Mouse (Mus musculus) limb, embryonic 13.5 days (tissue): ENCODE measurements around the gene Nsdhl. TPM values are rescaled to one million over a fixed set of nuclear protein-coding genes. Genes with fewer than 3 reads are reported as not detected.

Experiments used
- ATAC-seq: fragments of 200-750 bp; cut with Nextera tagmentation; 2 replicates; pipeline ENCODE4 v1.8.0; 2017; ENCODE audit warnings: low read depth, moderate number of reproducible peaks, moderate TSS enrichment; ENCODE audit not compliant: low FRiP score
- H3K27ac ChIP-seq: fragments of 300-500 bp; sonication (generic); 2 replicates; pipeline ENCODE4 v1.5.1; 2015; ENCODE audit warnings: inconsistent platforms, mild to moderate bottlenecking, moderate library complexity
- H3K27me3 ChIP-seq: fragments of 300-500 bp; sonication (generic); 2 replicates; pipeline ENCODE4 v1.6.1; 2015; ENCODE audit warnings: mild to moderate bottlenecking, inconsistent platforms
- H3K36me3 ChIP-seq: fragments of 300-500 bp; sonication (generic); 2 replicates; pipeline ENCODE4 v1.6.1; 2015; ENCODE audit warnings: inconsistent platforms, mild to moderate bottlenecking, moderate library complexity
- H3K4me1 ChIP-seq: fragments of 300-500 bp; sonication (generic); 2 replicates; pipeline ENCODE4 v1.6.1; 2015; ENCODE audit warnings: inconsistent platforms
- H3K4me2 ChIP-seq: fragments of 300-500 bp; sonication (generic); replicated peaks from 2 replicates; pipeline ENCODE4 v1.6.1; 2015; ENCODE audit warnings: inconsistent platforms, mild to moderate bottlenecking, moderate library complexity
- H3K4me3 ChIP-seq: fragments of 300-500 bp; sonication (generic); 2 replicates; pipeline ENCODE4 v1.5.1; 2015; ENCODE audit warnings: moderate library complexity, mild to moderate bottlenecking, inconsistent platforms
- H3K9ac ChIP-seq: fragments of 300-500 bp; sonication (generic); 2 replicates; pipeline ENCODE4 v1.6.1; 2015; ENCODE audit warnings: mild to moderate bottlenecking, inconsistent platforms
- H3K9me3 ChIP-seq: fragments of 300-500 bp; sonication (generic); 2 replicates; pipeline ENCODE4 v1.6.1; 2016; ENCODE audit warnings: inconsistent platforms
- WGBS: fragments of 180-500 bp; shearing (Covaris S2); methylation state at CpG from one replicate; pipeline ENCODE4 v1.1.7; 2015; 5-methylcytosine and 5-hydroxymethylcytosine counted together
- polyA plus RNA-seq: library from polyadenylated mRNA; unstranded; fragments of >200 nt; fragmentation: Nextera tagmentation; extraction: Ambion mirVana; gene quantifications from 2 replicates; pipeline ENCODE4 v1.2.1, GENCODE M21; 2015

Gene Nsdhl
- polyA plus RNA-seq, result 22.4 and 22.7 TPM in 2 replicates

- Histone ChIP-seq H3K4me2 (peak within 1 kb of the TSS; percentile 66), H3K9ac (peak within 1 kb of the TSS; percentile 62), H3K27ac (peak within 1 kb of the TSS; percentile 33; the same call in 1 of the 2 replicates), H3K27me3 (peaks cover 6% of the 10 kb centered on the region; the same call in 1 of the 2 replicates), H3K4me3 (peak within 1 kb of the TSS; percentile 57), H3K9me3 (no peaks in the 10 kb centered on the region), H3K4me1 (peaks cover 6% of the 10 kb centered on the region), H3K36me3 (no peaks in the 10 kb centered on the region)
- ATAC-seq, result peak; percentile 99
- 18% methylated on average over 41 of the region's 41 CpGs for whole genome bisulfite sequencing
Measured at GRCm38 (mm10) chrX:72917884-72918681, at the start of gene Nsdhl, which contains the start of gene Cetn2. Nsdhl (plus strand) TSS chrX:72918557. Cetn2 (minus strand) TSS chrX:72918411.

- 72% methylated on average over 5 of the region's 5 CpGs for WGBS
- Histone ChIP-seq H3K4me3 (no peak overlapping the region), H3K9ac (no peak overlapping the region), H3K27ac (no peak overlapping the region), H3K4me2 (no peak overlapping the region), H3K27me3 (no peaks in the 10 kb centered on the region), H3K36me3 (no peaks in the 10 kb centered on the region), H3K4me1 (no peaks in the 10 kb centered on the region), H3K9me3 (no peaks in the 10 kb centered on the region)
- ATAC-seq, result no peak
Measured at GRCm38 (mm10) chrX:72895388-72896054, 22.8 kb upstream of the Nsdhl start.

- no peak overlapping the region for H3K9ac ChIP-seq
- no peaks in the 10 kb centered on the region for H3K9me3 ChIP-seq
- no peak overlapping the region for H3K4me3 ChIP-seq
- WGBS, result 52% methylated on average over 1 of the region's 1 CpGs
- no peaks in the 10 kb centered on the region for H3K36me3 ChIP-seq
- no peaks in the 10 kb centered on the region for H3K4me1 ChIP-seq
- ATAC-seq, result no peak
- no peaks in the 10 kb centered on the region for H3K27me3 ChIP-seq
- H3K27ac ChIP-seq, result no peak overlapping the region
- H3K4me2 ChIP-seq, result no peak overlapping the region
Measured at GRCm38 (mm10) chrX:72896055-72896437, 22.3 kb upstream of the Nsdhl start.

GRCm38 (mm10) chrX:72902530-72902929, 15.8 kb upstream of the Nsdhl start:
- WGBS, result 44% methylated on average over 1 of the region's 1 CpGs
- H3K4me2 ChIP-seq, result no peak overlapping the region
- H3K36me3 ChIP-seq, result no peaks in the 10 kb centered on the region
- no peak overlapping the region for H3K27ac ChIP-seq
- H3K9ac ChIP-seq, result no peak overlapping the region
- no peaks in the 10 kb centered on the region for H3K9me3 ChIP-seq
- no peaks in the 10 kb centered on the region for H3K4me1 ChIP-seq
- no peaks in the 10 kb centered on the region for H3K27me3 ChIP-seq
- H3K4me3 ChIP-seq, result no peak overlapping the region
- ATAC-seq, result no peak

- Histone ChIP-seq H3K36me3 (no peaks in the 10 kb centered on the region), H3K4me1 (no peaks in the 10 kb centered on the region), H3K4me2 (no peak overlapping the region), H3K9me3 (no peaks in the 10 kb centered on the region), H3K4me3 (no peak overlapping the region), H3K9ac (no peak overlapping the region), H3K27ac (no peak overlapping the region), H3K27me3 (no peaks in the 10 kb centered on the region)
- 72% methylated on average over 6 of the region's 6 CpGs for WGBS
- no peak; the same call in 1 of the 2 replicates for ATAC-seq
Measured at GRCm38 (mm10) chrX:72907619-72908403, 10.5 kb upstream of the Nsdhl start.

GRCm38 (mm10) chrX:72908404-72908741, 10.0 kb upstream of the Nsdhl start:
- H3K9me3 ChIP-seq, result no peaks in the 10 kb centered on the region
- H3K27me3 ChIP-seq, result no peaks in the 10 kb centered on the region
- no peaks in the 10 kb centered on the region for H3K36me3 ChIP-seq
- no peak overlapping the region for H3K27ac ChIP-seq
- no peak overlapping the region for H3K4me2 ChIP-seq
- 15% methylated on average over 2 of the region's 2 CpGs for WGBS
- H3K4me1 ChIP-seq, result no peaks in the 10 kb centered on the region
- no peak overlapping the region for H3K4me3 ChIP-seq
- no peak; the same call in 1 of the 2 replicates for ATAC-seq
- no peak overlapping the region for H3K9ac ChIP-seq

GRCm38 (mm10) chrX:72911611-72912010, 6.7 kb upstream of the Nsdhl start:
- Histone ChIP-seq H3K4me1 (no peaks in the 10 kb centered on the region), H3K4me2 (no peak overlapping the region), H3K9me3 (no peaks in the 10 kb centered on the region), H3K27me3 (no peaks in the 10 kb centered on the region), H3K9ac (no peak overlapping the region), H3K4me3 (no peak overlapping the region), H3K36me3 (no peaks in the 10 kb centered on the region), H3K27ac (no peak overlapping the region)
- ATAC-seq, result no peak
- WGBS, result 75% methylated on average over 1 of the region's 1 CpGs

- H3K4me3 ChIP-seq, result peak overlapping the region; percentile 57
- no peak for ATAC-seq
- H3K9me3 ChIP-seq, result no peaks in the 10 kb centered on the region
- H3K4me2 ChIP-seq, result peak overlapping the region; percentile 66
- no peaks in the 10 kb centered on the region for H3K36me3 ChIP-seq
- no peak overlapping the region for H3K27ac ChIP-seq
- H3K27me3 ChIP-seq, result peaks cover 6% of the 10 kb centered on the region; the same call in 1 of the 2 replicates
- H3K4me1 ChIP-seq, result peaks cover 6% of the 10 kb centered on the region
- H3K9ac ChIP-seq, result peak overlapping the region; percentile 62
- WGBS, result 22% methylated on average over 6 of the region's 6 CpGs
Measured at GRCm38 (mm10) chrX:72918682-72919059, 314 bp downstream of the Nsdhl start.

- no peak overlapping the region for H3K4me3 ChIP-seq
- no peaks in the 10 kb centered on the region for H3K9me3 ChIP-seq
- WGBS, result 81% methylated on average over 2 of the region's 2 CpGs
- peaks cover 6% of the 10 kb centered on the region; the same call in 1 of the 2 replicates for H3K27me3 ChIP-seq
- H3K4me1 ChIP-seq, result peaks cover 6% of the 10 kb centered on the region
- no peaks in the 10 kb centered on the region for H3K36me3 ChIP-seq
- no peak overlapping the region for H3K4me2 ChIP-seq
- no peak overlapping the region for H3K9ac ChIP-seq
- no peak for ATAC-seq
- H3K27ac ChIP-seq, result no peak overlapping the region
Measured at GRCm38 (mm10) chrX:72921391-72921790, 3.0 kb downstream of the Nsdhl start.

- Histone ChIP-seq H3K27me3 (no peaks in the 10 kb centered on the region), H3K4me1 (no peaks in the 10 kb centered on the region), H3K9ac (no peak overlapping the region), H3K36me3 (peaks cover 24% of the 10 kb centered on the region; the same call in 1 of the 2 replicates), H3K4me2 (no peak overlapping the region), H3K4me3 (no peak overlapping the region), H3K9me3 (no peaks in the 10 kb centered on the region), H3K27ac (no peak overlapping the region)
- WGBS, result 93% methylated on average over 4 of the region's 4 CpGs
- ATAC-seq, result no peak
Measured at GRCm38 (mm10) chrX:72953464-72953863, 35.1 kb downstream of the Nsdhl start.

- ATAC-seq, result no peak
- Histone ChIP-seq H3K4me1 (no peaks in the 10 kb centered on the region), H3K27ac (no peak overlapping the region), H3K9ac (no peak overlapping the region), H3K9me3 (no peaks in the 10 kb centered on the region), H3K36me3 (peaks cover 11% of the 10 kb centered on the region; the same call in 1 of the 2 replicates), H3K27me3 (no peaks in the 10 kb centered on the region), H3K4me2 (no peak overlapping the region), H3K4me3 (no peak overlapping the region)
- 65% methylated on average over 4 of the region's 4 CpGs for WGBS
Measured at GRCm38 (mm10) chrX:72956486-72956885, 38.1 kb downstream of the Nsdhl start.

- no peak for ATAC-seq
- Histone ChIP-seq H3K4me2 (no peak overlapping the region), H3K27ac (no peak overlapping the region), H3K9me3 (no peaks in the 10 kb centered on the region), H3K4me1 (no peaks in the 10 kb centered on the region), H3K9ac (no peak overlapping the region), H3K27me3 (no peaks in the 10 kb centered on the region), H3K4me3 (no peak overlapping the region), H3K36me3 (no peaks in the 10 kb centered on the region)
- 84% methylated on average over 4 of the region's 4 CpGs for WGBS
Measured at GRCm38 (mm10) chrX:72960431-72960830, 42.1 kb downstream of the Nsdhl start.
